Comparison of ENCODE assay signal across 18 mouse cellular contexts in genomic region chr11:97666794-97667193, GRCm38 (mm10). TPM values are rescaled to one million over a fixed set of nuclear protein-coding genes. Genes with fewer than 3 reads are reported as not detected.
DNase-seq lines count a peak whose midpoint lies in the region; ATAC-seq and TF ChIP-seq lines count a peak whose summit lies in the region.
"Had no signal": no experiment of that assay in that cellular context is flagged by ENCODE, and none has a peak within 500 bp of the region (broad histone marks: within the 10 kb centered on the region; RNA-seq: fewer than 3 reads in every experiment).

No protein-coding gene starts in this region.

- peaks cover 70% of the 10 kb centered on the region for H3K36me3 ChIP-seq in forebrain, embryonic 10.5 days (replicated peaks)
- H3K36me3 ChIP-seq in forebrain, embryonic 12.5 days (replicated peaks): peaks cover 62% of the 10 kb centered on the region
- peaks cover 26% of the 10 kb centered on the region for H3K36me3 ChIP-seq in heart, embryonic 11.5 days (ENCODE audit: control insufficient read depth, insufficient read depth, low read length)
- peaks cover 69% of the 10 kb centered on the region for H3K36me3 ChIP-seq in E14TG2a.4 (ENCODE audit: insufficient read depth, low read length)

- H3K27ac ChIP-seq in forebrain, embryonic 10.5 days: no peak overlapping the region
- no peak overlapping the region for H3K27ac ChIP-seq in forebrain, embryonic 12.5 days
- H3K27ac ChIP-seq in heart, embryonic 11.5 days (ENCODE audit: low read depth, low read length): no peak overlapping the region
- H3K27ac ChIP-seq: heart, adult 2 months; heart, embryonic 13.5 days; hindbrain, embryonic 14.5 days; intestine, embryonic 15.5 days had no signal

- WGBS in forebrain, embryonic 10.5 days: 94% methylated on average over 15 of the region's 15 CpGs
- 92% methylated on average over 15 of the region's 15 CpGs for WGBS in forebrain, embryonic 12.5 days
- WGBS in heart, embryonic 11.5 days (ENCODE audit: insufficient replicate concordance): 86% methylated on average over 15 of the region's 15 CpGs

- no peak for DNase-seq in forebrain, embryonic 10.5 days (ENCODE audit: extremely low spot score, low spot score)
- peak; percentile 8 for DNase-seq in heart, postnatal 4 days
- DNase-seq in ZHBTc4 (ENCODE audit: low read depth, low spot score): peak; percentile 16
- no peak for DNase-seq in left cerebral cortex, adult 18-20 months (ENCODE audit: low spot score in 2 of 2)
- DNase-seq: adrenal gland, postnatal 10 days; cerebellum, adult 11 months; cerebellum, adult 9-10 months; cerebellum, postnatal 36 days; heart, adult 2 months; heart, postnatal 36 days; kidney, adult 18-20 months had no signal

- H3K9me3 ChIP-seq in forebrain, embryonic 10.5 days: peaks cover 4% of the 10 kb centered on the region; the same call in 1 of the 2 replicates
- no peaks in the 10 kb centered on the region for H3K9me3 ChIP-seq in forebrain, embryonic 12.5 days
- H3K9me3 ChIP-seq in heart, embryonic 11.5 days (replicated peaks; ENCODE audit: control insufficient read depth, low read length): no peaks in the 10 kb centered on the region
- no peaks in the 10 kb centered on the region for H3K9me3 ChIP-seq in E14TG2a.4 (ENCODE audit: low read length)
- H3K9me3 ChIP-seq: heart, embryonic 13.5 days; intestine, embryonic 15.5 days had no signal

- no peak overlapping the region for H3K4me2 ChIP-seq in forebrain, embryonic 12.5 days
- no peak overlapping the region for H3K4me2 ChIP-seq in heart, embryonic 11.5 days
- H3K4me2 ChIP-seq: heart, embryonic 13.5 days; hindbrain, embryonic 14.5 days; intestine, embryonic 15.5 days had no signal

- TF ChIP-seq CTCF in E14TG2a.4 (conservative IDR thresholded peaks at IDR 0.05; ENCODE audit: low read length): no peak

- peak overlapping the region; percentile 10; the same call in 1 of the 2 replicates for H3K4me3 ChIP-seq in forebrain, embryonic 10.5 days
- no peak overlapping the region for H3K4me3 ChIP-seq in forebrain, embryonic 12.5 days (replicated peaks)
- no peak overlapping the region for H3K4me3 ChIP-seq in heart, embryonic 11.5 days (ENCODE audit: low read depth, low read length)
- peak overlapping the region; percentile 90 for H3K4me3 ChIP-seq in E14TG2a.4 (replicated peaks; ENCODE audit: low read length)
- H3K4me3 ChIP-seq: heart, adult 2 months; heart, embryonic 13.5 days; intestine, embryonic 15.5 days had no signal

- H3K27me3 ChIP-seq in forebrain, embryonic 10.5 days (ENCODE audit: poor library complexity, severe bottlenecking): peaks cover 8% of the 10 kb centered on the region
- peaks cover 9% of the 10 kb centered on the region for H3K27me3 ChIP-seq in forebrain, embryonic 12.5 days
- H3K27me3 ChIP-seq in heart, embryonic 11.5 days (ENCODE audit: control insufficient read depth, insufficient read depth, low read length): peaks cover 7% of the 10 kb centered on the region
- H3K27me3 ChIP-seq in E14TG2a.4 (ENCODE audit: insufficient read depth, low read length): no peaks in the 10 kb centered on the region

- ATAC-seq in forebrain, embryonic 12.5 days (ENCODE audit: low FRiP score): no peak
- ATAC-seq in heart, embryonic 11.5 days (replicated peaks; ENCODE audit: insufficient number of reproducible peaks, low FRiP score, low TSS enrichment): no peak
- ATAC-seq: forebrain, embryonic 16.5 days; intestine, embryonic 15.5 days had no signal

- H3K4me1 ChIP-seq in forebrain, embryonic 10.5 days: peaks cover 67% of the 10 kb centered on the region
- H3K4me1 ChIP-seq in forebrain, embryonic 12.5 days: peaks cover 50% of the 10 kb centered on the region
- peaks cover 43% of the 10 kb centered on the region for H3K4me1 ChIP-seq in heart, embryonic 11.5 days (ENCODE audit: control insufficient read depth, insufficient read depth, low read length)
- H3K4me1 ChIP-seq in E14TG2a.4 (replicated peaks; ENCODE audit: low read depth, low read length): peaks cover 71% of the 10 kb centered on the region

- H3K9ac ChIP-seq in forebrain, embryonic 12.5 days: no peak overlapping the region
- no peak overlapping the region for H3K9ac ChIP-seq in heart, embryonic 11.5 days (ENCODE audit: low read depth, low read length)
- H3K9ac ChIP-seq: heart, embryonic 13.5 days; hindbrain, embryonic 14.5 days; intestine, embryonic 15.5 days had no signal

RNA-seq across cellular contexts. Expression of gene Mllt6, which starts 3.6 kb away (rescaled TPM):
- 1.5 and 2.5 TPM in 2 replicates for polyA plus RNA-seq in forebrain, embryonic 10.5 days (2016; fragmentation: Nextera tagmentation; extraction: Ambion mirVana)
- 3.3 and 3.7 TPM in 2 replicates for polyA plus RNA-seq in forebrain, embryonic 12.5 days (2016; fragmentation: Nextera tagmentation; extraction: Ambion mirVana)
- total RNA-seq in heart, postnatal 4 days (2021): 10 to 100 TPM; 50.2 to 51.1 TPM
- polyA plus RNA-seq in heart, embryonic 11.5 days (2014; fragmentation: Nextera tagmentation; extraction: Ambion mirVana): 2.9 and 3.3 TPM in 2 replicates
- 100 to 1,000 TPM; 135 to 149 TPM for total RNA-seq in left cerebral cortex, adult 18-20 months (2021)

RNA-seq across cellular contexts. Expression of gene Cisd3, which starts 18.8 kb away (rescaled TPM):
- polyA plus RNA-seq in forebrain, embryonic 10.5 days (2016; fragmentation: Nextera tagmentation; extraction: Ambion mirVana): 17.0 and 21.7 TPM in 2 replicates
- polyA plus RNA-seq in forebrain, embryonic 12.5 days (2016; fragmentation: Nextera tagmentation; extraction: Ambion mirVana): 13.2 and 14.9 TPM in 2 replicates
- 10 to 100 TPM; 96.7 to 98.0 TPM for total RNA-seq in heart, postnatal 4 days (2021)
- 45.8 and 52.3 TPM in 2 replicates for polyA plus RNA-seq in heart, embryonic 11.5 days (2014; fragmentation: Nextera tagmentation; extraction: Ambion mirVana)
- total RNA-seq in left cerebral cortex, adult 18-20 months (2021): 10 to 100 TPM; 54.7 to 57.2 TPM

RNA-seq across cellular contexts. Expression of gene Pcgf2, which starts 33.5 kb away (rescaled TPM):
- polyA plus RNA-seq in forebrain, embryonic 10.5 days (2016; fragmentation: Nextera tagmentation; extraction: Ambion mirVana): 18.4 and 20.9 TPM in 2 replicates
- 24.2 TPM in 2 replicates for polyA plus RNA-seq in forebrain, embryonic 12.5 days (2016; fragmentation: Nextera tagmentation; extraction: Ambion mirVana)
- total RNA-seq in heart, postnatal 4 days (2021): 10 to 100 TPM; 31.3 to 31.8 TPM
- 10.3 and 16.4 TPM in 2 replicates for polyA plus RNA-seq in heart, embryonic 11.5 days (2014; fragmentation: Nextera tagmentation; extraction: Ambion mirVana)
- total RNA-seq in left cerebral cortex, adult 18-20 months (2021): 10 to 100 TPM; 32.4 to 35.2 TPM

RNA-seq across cellular contexts. Expression of gene Psmb3, which starts 36.4 kb away (rescaled TPM):
- 627 and 634 TPM in 2 replicates for polyA plus RNA-seq in forebrain, embryonic 10.5 days (2016; fragmentation: Nextera tagmentation; extraction: Ambion mirVana)
- 457 TPM in 2 replicates for polyA plus RNA-seq in forebrain, embryonic 12.5 days (2016; fragmentation: Nextera tagmentation; extraction: Ambion mirVana)
- total RNA-seq in heart, postnatal 4 days (2021): 100 to 1,000 TPM; 186 to 196 TPM
- polyA plus RNA-seq in heart, embryonic 11.5 days (2014; fragmentation: Nextera tagmentation; extraction: Ambion mirVana): 416 and 447 TPM in 2 replicates
- total RNA-seq in left cerebral cortex, adult 18-20 months (2021): 100 to 1,000 TPM; 122 to 128 TPM

RNA-seq across cellular contexts. Expression of gene Epop, which starts 37.3 kb away (rescaled TPM):
- polyA plus RNA-seq in forebrain, embryonic 10.5 days (2016; fragmentation: Nextera tagmentation; extraction: Ambion mirVana): 11.4 and 11.6 TPM in 2 replicates
- 10.0 and 11.9 TPM in 2 replicates for polyA plus RNA-seq in forebrain, embryonic 12.5 days (2016; fragmentation: Nextera tagmentation; extraction: Ambion mirVana)
- 1 to 10 TPM; 1.4 TPM for total RNA-seq in heart, postnatal 4 days (2021)
- polyA plus RNA-seq in heart, embryonic 11.5 days (2014; fragmentation: Nextera tagmentation; extraction: Ambion mirVana): 1.4 and 1.5 TPM in 2 replicates
- total RNA-seq in left cerebral cortex, adult 18-20 months (2021): 100 to 1,000 TPM; 103 to 109 TPM

Comparison
In these comparisons a context has a peak if more than half of its experiments do, and no peak if none do; other contexts are left out.
1. H3K4me3 ChIP-seq: peak in forebrain, embryonic 10.5 days (single experiment) and E14TG2a.4 (single experiment); none in forebrain, embryonic 12.5 days (single experiment) and heart, embryonic 11.5 days (single experiment).
2. DNase-seq: peak in heart, postnatal 4 days (single experiment) and ZHBTc4 (single experiment); none in forebrain, embryonic 10.5 days (single experiment) and left cerebral cortex, adult 18-20 months (0 of 2).